Mouse (Mus musculus) liver, embryonic 15.5 days (tissue): ENCODE measurements around the gene Syt13. TPM values are rescaled to one million over a fixed set of nuclear protein-coding genes. Genes with fewer than 3 reads are reported as not detected.

Experiments
- ATAC-seq: fragments of 200-750 bp; cut with Nextera tagmentation; 2 replicates; pipeline ENCODE4 v1.8.0; 2017; ENCODE audit warnings: moderate number of reproducible peaks, mild to moderate bottlenecking, moderate library complexity; ENCODE audit not compliant: insufficient read depth
- H3K27ac ChIP-seq: fragments of 300-500 bp; sonication (generic); replicated peaks from 2 replicates; pipeline ENCODE4 v1.5.1; 2015; ENCODE audit warnings: mild to moderate bottlenecking, inconsistent platforms
- H3K27me3 ChIP-seq: fragments of 300-500 bp; sonication (generic); 2 replicates; pipeline ENCODE4 v1.6.1; 2015; ENCODE audit warnings: mild to moderate bottlenecking, inconsistent platforms
- H3K36me3 ChIP-seq: fragments of 300-500 bp; sonication (generic); replicated peaks from 2 replicates; pipeline ENCODE4 v1.6.1; 2015; ENCODE audit warnings: moderate library complexity, mild to moderate bottlenecking, inconsistent platforms
- H3K4me1 ChIP-seq: fragments of 300-500 bp; sonication (generic); replicated peaks from 2 replicates; pipeline ENCODE4 v1.6.1; 2015; ENCODE audit warnings: inconsistent platforms
- H3K4me2 ChIP-seq: fragments of 300-500 bp; sonication (generic); 2 replicates; pipeline ENCODE4 v1.6.1; 2015; ENCODE audit warnings: moderate library complexity, mild to moderate bottlenecking, inconsistent platforms
- H3K4me3 ChIP-seq: fragments of 300-500 bp; sonication (generic); replicated peaks from 2 replicates; pipeline ENCODE4 v1.5.1; 2015; ENCODE audit warnings: mild to moderate bottlenecking, inconsistent platforms
- H3K9ac ChIP-seq: fragments of 300-500 bp; sonication (generic); 2 replicates; pipeline ENCODE4 v1.6.1; 2015; ENCODE audit warnings: moderate library complexity, mild to moderate bottlenecking, inconsistent platforms
- H3K9me3 ChIP-seq: fragments of 300-500 bp; sonication (generic); replicated peaks from 2 replicates; pipeline ENCODE4 v1.6.1; 2016; ENCODE audit warnings: inconsistent platforms
- WGBS: fragments of 180-500 bp; shearing (Covaris S2); methylation state at CpG from one replicate; pipeline ENCODE4 v1.1.7; 2015; ENCODE audit warnings: mixed read lengths; ENCODE audit not compliant: insufficient replicate concordance; 5-methylcytosine and 5-hydroxymethylcytosine counted together
- polyA plus RNA-seq: library from polyadenylated mRNA; unstranded; fragments of >200 nt; fragmentation: Nextera tagmentation; extraction: Ambion mirVana; gene quantifications from 2 replicates; pipeline ENCODE4 v1.2.1, GENCODE M21; 2015

The Syt13 gene
- polyA plus RNA-seq, 1 experiment from 2014 or later, result 0.14 TPM

DNA sequence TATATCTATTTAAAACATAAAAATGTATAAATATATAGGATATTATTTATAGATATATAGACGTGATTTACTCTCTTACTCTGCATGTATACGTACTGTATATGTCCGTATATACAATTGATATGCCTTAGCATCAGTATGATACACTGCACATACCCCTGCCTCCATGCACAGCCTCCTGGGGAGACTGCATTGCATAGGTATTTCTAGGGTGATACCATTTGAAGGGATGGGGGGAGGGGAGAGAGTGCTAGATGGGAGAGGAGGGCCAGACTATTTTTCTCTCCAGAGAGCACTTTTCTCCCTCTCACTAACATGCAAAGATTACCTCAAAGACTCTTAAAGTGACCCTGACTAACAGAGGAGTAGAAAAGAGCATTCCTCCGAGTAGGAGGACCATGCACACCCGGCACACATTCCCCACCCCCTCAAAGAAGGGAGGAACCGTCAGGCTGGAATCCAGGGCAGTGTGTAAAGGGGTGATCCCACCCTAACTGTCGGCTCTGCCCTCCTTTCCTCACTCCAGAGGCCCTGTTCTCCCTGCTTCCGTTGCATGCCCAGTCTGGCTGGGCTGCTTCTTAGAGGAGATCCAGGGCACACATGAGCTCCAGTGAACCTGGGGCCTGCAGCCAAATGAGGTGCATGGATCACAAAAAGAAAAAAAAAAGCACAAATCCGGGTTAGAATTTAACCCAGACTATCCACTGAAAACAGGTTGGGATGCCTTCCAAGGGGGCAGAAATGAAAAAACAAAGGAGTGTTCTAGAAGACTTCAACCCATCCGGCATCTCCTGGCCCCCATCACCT, 52.3 kb downstream of the Syt13 start:
- Histone ChIP-seq H3K27ac (no peak overlapping the region), H3K36me3 (no peaks in the 10 kb centered on the region), H3K4me2 (no peak overlapping the region), H3K9me3 (no peaks in the 10 kb centered on the region), H3K4me1 (no peaks in the 10 kb centered on the region), H3K9ac (no peak overlapping the region), H3K27me3 (no peaks in the 10 kb centered on the region), H3K4me3 (no peak overlapping the region)
- ATAC-seq, result no peak
- 44% methylated on average over 10 of the region's 10 CpGs for WGBS

DNA sequence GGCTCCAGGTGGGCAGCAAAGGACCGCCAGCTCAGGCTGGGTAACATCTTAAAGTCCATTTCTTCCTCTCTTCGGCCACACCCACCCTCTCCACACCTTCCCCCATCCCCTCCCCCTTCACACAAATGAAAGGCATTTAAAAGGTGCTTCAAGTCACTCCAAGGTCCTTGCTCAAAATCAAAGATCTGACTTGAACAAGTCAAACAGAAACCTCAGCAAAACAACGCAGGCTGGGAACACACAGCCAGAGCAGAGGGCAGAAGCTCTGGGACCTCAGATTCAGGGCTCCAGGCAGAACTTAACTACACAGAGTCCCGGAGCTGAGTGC, 52.9 kb downstream of the Syt13 start:
- Histone ChIP-seq H3K4me1 (no peaks in the 10 kb centered on the region), H3K4me3 (no peak overlapping the region), H3K9me3 (no peaks in the 10 kb centered on the region), H3K9ac (no peak overlapping the region), H3K27me3 (no peaks in the 10 kb centered on the region), H3K27ac (no peak overlapping the region), H3K4me2 (no peak overlapping the region), H3K36me3 (no peaks in the 10 kb centered on the region)
- WGBS, result 53% methylated on average over 4 of the region's 4 CpGs
- no peak for ATAC-seq

DNA sequence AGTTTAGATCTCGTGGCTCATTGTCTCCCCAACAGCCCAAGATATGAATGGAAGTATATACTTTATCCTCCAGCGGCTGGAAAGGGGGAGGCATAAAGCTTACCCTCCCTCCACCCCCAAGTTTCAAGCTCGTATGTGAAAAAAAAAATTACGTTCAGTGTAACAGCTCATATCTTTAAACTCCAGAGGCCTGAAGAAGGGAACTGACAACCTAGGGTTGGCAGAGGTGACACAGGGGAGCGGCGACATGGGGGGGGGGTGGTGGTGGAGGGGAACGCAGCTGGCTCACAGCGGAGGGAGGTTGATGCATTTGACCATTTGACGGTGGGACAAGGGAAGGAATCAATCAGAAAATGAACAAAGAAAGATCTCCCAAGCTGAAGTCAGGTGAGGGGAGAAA, 56.2 kb downstream of the Syt13 start:
- Histone ChIP-seq H3K27ac (no peak overlapping the region), H3K9ac (no peak overlapping the region), H3K9me3 (no peaks in the 10 kb centered on the region), H3K4me2 (no peak overlapping the region), H3K4me1 (no peaks in the 10 kb centered on the region), H3K27me3 (no peaks in the 10 kb centered on the region), H3K4me3 (no peak overlapping the region), H3K36me3 (0 out of 2 replicates have a peak, but pooled peaks cover 7% of the 10 kb centered on the region)
- 22% methylated on average over 9 of the region's 9 CpGs for WGBS
- ATAC-seq, result peak; percentile 28; the same call in 1 of the 2 replicates

DNA sequence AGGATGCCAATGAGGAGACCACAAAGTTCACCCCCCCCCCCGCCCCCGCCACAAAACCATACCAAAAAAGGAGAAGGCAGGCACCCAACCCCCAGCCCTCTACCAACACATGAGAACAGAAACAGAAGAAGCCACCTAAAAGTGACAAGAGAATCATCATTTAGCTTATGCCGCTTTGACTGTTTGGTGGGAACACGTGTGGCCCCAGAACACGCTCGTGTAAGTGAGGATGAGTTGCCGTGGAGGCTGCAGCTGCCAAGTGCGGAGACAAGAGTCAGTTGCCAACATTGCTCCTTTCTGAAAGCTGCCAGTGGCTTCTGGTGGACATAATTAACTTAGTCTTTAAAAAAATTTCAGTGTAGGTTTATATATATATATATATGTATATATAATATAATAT, 56.6 kb downstream of the Syt13 start:
- H3K9ac ChIP-seq, result no peak overlapping the region

DNA sequence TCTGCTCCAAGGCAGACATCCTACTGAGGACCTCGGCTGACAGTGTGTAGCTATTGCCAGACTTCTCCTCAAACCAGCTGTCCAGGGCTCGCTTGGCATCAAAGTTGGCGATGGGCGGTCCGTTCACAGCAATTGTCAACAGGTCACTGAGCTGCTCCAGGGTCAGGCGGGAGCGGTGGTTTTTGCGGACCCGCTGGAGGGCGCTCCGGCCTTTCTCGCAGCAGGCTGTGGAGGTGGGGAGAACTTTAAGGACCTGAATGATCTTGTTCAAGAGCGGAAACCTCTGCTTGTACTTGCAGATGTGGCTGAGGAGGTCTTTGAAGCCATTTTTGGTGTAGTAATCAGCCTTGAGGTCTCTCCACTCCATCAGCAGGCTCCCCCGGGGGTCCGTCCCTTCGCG, 57.2 kb downstream of the Syt13 start:
- no peaks in the 10 kb centered on the region for H3K9me3 ChIP-seq
- 88% methylated on average over 17 of the region's 17 CpGs for WGBS
- no peaks in the 10 kb centered on the region for H3K4me1 ChIP-seq
- no peaks in the 10 kb centered on the region for H3K27me3 ChIP-seq
- no peak overlapping the region for H3K4me3 ChIP-seq
- H3K4me2 ChIP-seq, result no peak overlapping the region
- H3K27ac ChIP-seq, result no peak overlapping the region
- no peak for ATAC-seq
- no peak overlapping the region for H3K9ac ChIP-seq
- H3K36me3 ChIP-seq, result 0 out of 2 replicates have a peak, but pooled peaks cover 7% of the 10 kb centered on the region

More for the DNA sequence above, 56.6 kb downstream of the Syt13 start:
- Histone ChIP-seq H3K36me3 (0 out of 2 replicates have a peak, but pooled peaks cover 7% of the 10 kb centered on the region), H3K4me2 (no peak overlapping the region), H3K4me3 (no peak overlapping the region), H3K9me3 (no peaks in the 10 kb centered on the region), H3K4me1 (no peaks in the 10 kb centered on the region), H3K27ac (no peak overlapping the region), H3K27me3 (no peaks in the 10 kb centered on the region)
- ATAC-seq, result no peak
- WGBS, result 64% methylated on average over 8 of the region's 8 CpGs

DNA sequence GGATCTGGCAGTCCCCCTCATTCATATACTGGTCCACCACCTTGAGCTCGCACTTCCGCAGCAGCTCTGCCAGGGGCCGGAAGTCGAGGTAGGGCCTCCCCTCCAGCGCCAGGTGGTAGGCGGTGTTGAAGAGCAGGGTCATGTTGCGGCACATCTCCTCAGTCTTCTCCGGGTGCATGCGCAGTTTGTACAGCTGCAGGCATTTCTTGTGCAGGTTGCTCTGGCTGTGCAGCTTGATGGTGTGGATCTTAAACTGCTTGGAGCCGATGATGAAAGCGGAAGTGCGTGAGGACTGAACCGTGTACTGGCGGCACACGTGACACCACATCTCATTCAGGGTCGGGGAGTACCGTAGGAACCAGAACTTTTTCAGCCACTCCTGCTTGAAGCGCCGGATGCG, 58.7 kb downstream of the Syt13 start:
- Histone ChIP-seq H3K9ac (no peak overlapping the region), H3K27ac (no peak overlapping the region), H3K4me1 (no peaks in the 10 kb centered on the region), H3K9me3 (no peaks in the 10 kb centered on the region), H3K4me2 (no peak overlapping the region), H3K36me3 (0 out of 2 replicates have a peak, but pooled peaks cover 7% of the 10 kb centered on the region), H3K27me3 (no peaks in the 10 kb centered on the region), H3K4me3 (no peak overlapping the region)
- 92% methylated on average over 20 of the region's 20 CpGs for WGBS
- no peak for ATAC-seq

DNA sequence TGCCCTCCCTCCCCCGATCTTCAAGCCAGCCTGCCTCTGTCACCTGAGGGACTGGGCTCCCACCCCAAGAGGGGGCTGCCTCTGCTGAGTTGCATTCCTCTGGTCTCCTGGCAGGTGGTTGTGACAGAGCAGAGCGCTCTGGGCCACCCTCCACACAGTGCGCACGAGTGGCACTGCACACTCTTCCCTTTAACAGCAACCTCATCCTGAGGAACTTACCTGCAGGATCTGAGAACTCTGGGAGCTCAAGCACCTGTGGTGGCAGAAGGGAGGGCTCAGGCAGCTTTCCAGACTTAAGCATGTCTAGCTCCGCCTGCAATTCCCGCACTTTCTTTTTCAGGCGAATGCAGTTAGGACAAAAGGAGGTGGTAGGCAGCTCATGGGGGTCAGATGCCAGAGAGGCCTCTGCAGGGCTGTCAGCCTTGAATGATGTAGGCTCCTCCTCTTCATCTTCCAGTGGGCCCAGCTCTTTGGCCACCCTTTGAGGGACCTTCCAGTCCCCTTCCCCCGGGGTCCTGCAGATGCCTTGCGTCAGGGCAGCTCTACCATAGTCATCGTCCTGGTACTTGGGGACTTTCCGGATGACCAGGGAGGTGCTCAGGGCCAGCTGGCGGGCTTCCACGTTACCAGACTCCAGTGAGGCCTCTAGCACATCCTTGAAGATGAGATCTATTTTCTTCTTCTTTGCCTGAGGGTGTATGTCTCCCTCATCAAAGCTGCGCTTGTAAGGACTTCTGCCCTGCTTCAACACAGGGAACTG, 60.3 kb downstream of the Syt13 start:
- H3K4me3 ChIP-seq, result no peak overlapping the region
- no peaks in the 10 kb centered on the region for H3K27me3 ChIP-seq
- H3K36me3 ChIP-seq, result 0 out of 2 replicates have a peak, but pooled peaks cover 7% of the 10 kb centered on the region
- H3K4me1 ChIP-seq, result peaks cover 3% of the 10 kb centered on the region
- H3K9me3 ChIP-seq, result no peaks in the 10 kb centered on the region
- H3K9ac ChIP-seq, result no peak overlapping the region
- no peak for ATAC-seq
- no peak overlapping the region for H3K27ac ChIP-seq
- H3K4me2 ChIP-seq, result no peak overlapping the region
- 82% methylated on average over 14 of the region's 14 CpGs for WGBS

DNA sequence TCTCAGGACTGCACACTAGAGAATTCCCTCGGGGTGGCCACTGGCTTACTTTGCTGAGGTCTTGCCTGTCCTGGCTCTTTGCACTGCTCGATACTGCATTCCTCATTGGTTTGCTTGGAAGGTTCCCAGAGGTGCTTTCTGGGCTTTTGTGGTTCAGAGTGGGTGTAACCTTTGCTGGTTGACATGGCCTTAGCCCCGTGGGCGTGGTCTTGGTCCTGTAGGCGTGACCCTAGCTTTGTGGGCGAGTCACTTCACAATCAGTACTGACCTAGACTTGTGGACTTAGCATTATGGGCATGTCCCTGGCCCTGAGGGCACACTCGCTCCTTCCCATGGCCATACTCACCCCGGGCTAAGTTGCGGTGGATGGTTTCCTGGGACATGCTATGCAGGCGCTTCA, 65.3 kb downstream of the Syt13 start:
- Histone ChIP-seq H3K27ac (no peak overlapping the region), H3K4me2 (no peak overlapping the region), H3K4me1 (peaks cover 42% of the 10 kb centered on the region), H3K9ac (no peak overlapping the region), H3K27me3 (no peaks in the 10 kb centered on the region), H3K4me3 (no peak overlapping the region), H3K9me3 (no peaks in the 10 kb centered on the region), H3K36me3 (no peaks in the 10 kb centered on the region)
- ATAC-seq, result no peak
- WGBS, result 58% methylated on average over 10 of the region's 10 CpGs

DNA sequence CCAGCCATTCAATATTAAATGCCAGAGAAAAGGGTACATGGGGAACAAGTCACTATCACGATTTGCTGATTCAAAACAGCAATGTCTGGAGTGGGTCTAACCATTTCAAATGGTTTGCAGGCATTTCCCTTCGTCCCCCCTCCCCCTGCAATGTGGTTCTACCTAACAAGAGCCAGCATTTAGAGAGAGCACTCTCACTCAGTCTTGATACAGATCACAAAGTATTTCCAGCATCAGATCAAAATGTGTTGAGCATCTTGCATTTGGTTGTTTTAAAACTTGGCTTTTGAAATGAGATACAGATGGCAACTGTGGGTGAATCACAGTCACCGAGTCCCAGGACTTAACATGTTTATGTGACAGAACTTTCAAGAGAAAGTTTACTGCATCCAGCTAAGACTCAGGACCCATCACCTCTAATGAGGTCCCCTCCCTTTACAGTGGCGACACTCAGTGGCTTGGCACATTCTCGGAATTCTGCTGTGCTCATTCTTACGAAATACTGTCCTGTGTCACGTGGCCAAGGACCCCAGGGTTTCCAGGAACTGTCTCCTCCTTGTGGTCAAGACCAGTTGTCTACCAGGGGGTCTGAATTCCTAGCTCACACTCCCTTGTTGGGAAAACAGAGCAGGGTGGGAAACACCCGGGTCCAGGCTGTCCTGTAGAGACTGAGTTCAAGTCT, 67.8 kb downstream of the Syt13 start:
- no peak overlapping the region for H3K9ac ChIP-seq
- peaks cover 60% of the 10 kb centered on the region for H3K4me1 ChIP-seq
- no peaks in the 10 kb centered on the region for H3K9me3 ChIP-seq
- peak overlapping the region; percentile 47 for H3K4me2 ChIP-seq
- peak; percentile 46 for ATAC-seq
- H3K36me3 ChIP-seq, result no peaks in the 10 kb centered on the region
- H3K27me3 ChIP-seq, result no peaks in the 10 kb centered on the region
- H3K4me3 ChIP-seq, result no peak overlapping the region
- WGBS, result 22% methylated on average over 8 of the region's 8 CpGs
- peak overlapping the region; percentile 68; the same call in 1 of the 2 replicates for H3K27ac ChIP-seq

DNA sequence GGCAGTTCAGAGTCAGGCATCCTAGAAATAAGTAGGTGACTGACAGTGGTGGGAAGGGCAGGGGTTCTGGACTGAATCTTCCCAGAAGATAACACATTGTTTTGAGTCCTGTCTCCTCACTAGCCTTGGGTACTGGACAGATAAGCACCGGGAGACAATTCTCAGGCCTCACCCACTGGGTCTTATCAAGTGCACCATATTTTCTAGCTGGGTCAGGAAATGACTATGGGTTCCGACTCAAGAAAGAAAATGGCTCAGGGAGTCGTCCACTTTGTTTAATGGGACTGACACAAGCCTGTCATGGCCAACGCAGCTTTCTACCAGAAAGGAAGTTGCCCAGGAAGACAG, 68.3 kb downstream of the Syt13 start:
- Histone ChIP-seq H3K36me3 (no peaks in the 10 kb centered on the region), H3K4me1 (peaks cover 65% of the 10 kb centered on the region), H3K9me3 (no peaks in the 10 kb centered on the region), H3K4me2 (peak overlapping the region; percentile 47), H3K4me3 (no peak overlapping the region), H3K9ac (no peak overlapping the region), H3K27ac (peak overlapping the region; percentile 68; the same call in 1 of the 2 replicates), H3K27me3 (no peaks in the 10 kb centered on the region)
- WGBS, result 14% methylated on average over 4 of the region's 4 CpGs
- ATAC-seq, result peak; percentile 91
